Mouse (Mus musculus) hindbrain, embryonic 11.5 days (tissue): Measurements from ENCODE around the gene Aip. TPM values are rescaled to one million over a fixed set of nuclear protein-coding genes. Genes with fewer than 3 reads are reported as not detected.
"Not testable (repeated sequence)": the region's sequence is repeated elsewhere in the genome, so short reads cannot be mapped to it uniquely, and the experiment has no call there.

Experiments
- ATAC-seq: fragments of 200-750 bp; cut with Nextera tagmentation; 2 replicates; pipeline ENCODE4 v1.8.0; 2017; ENCODE audit warnings: mild to moderate bottlenecking, moderate TSS enrichment, moderate library complexity; ENCODE audit not compliant: low FRiP score
- DNase-seq: peaks from one replicate; pipeline ENCODE4 v3.0.0-alpha.2; 2015; ENCODE audit warnings: low spot score
- H3K27ac ChIP-seq: fragments of 300-500 bp; sonication (generic); 2 replicates; pipeline ENCODE4 v1.5.1; 2014; ENCODE audit warnings: mild to moderate bottlenecking, low read depth, low read length
- H3K27me3 ChIP-seq: fragments of 300-500 bp; sonication (generic); 2 replicates; pipeline ENCODE4 v1.6.1; 2014; ENCODE audit warnings: mild to moderate bottlenecking, low read length, moderate library complexity, mixed read lengths; ENCODE audit not compliant: control insufficient read depth, insufficient read depth
- H3K36me3 ChIP-seq: fragments of 300-500 bp; sonication (generic); 2 replicates; pipeline ENCODE4 v1.6.1; 2014; ENCODE audit warnings: mild to moderate bottlenecking, low read length, moderate library complexity, mixed read lengths; ENCODE audit not compliant: control insufficient read depth, insufficient read depth
- H3K4me1 ChIP-seq: fragments of 300-500 bp; sonication (generic); replicated peaks from 2 replicates; pipeline ENCODE4 v1.6.1; 2014; ENCODE audit warnings: low read length, mixed read lengths; ENCODE audit not compliant: control insufficient read depth, insufficient read depth
- H3K4me2 ChIP-seq: fragments of 300-500 bp; sonication (generic); replicated peaks from 2 replicates; pipeline ENCODE4 v1.6.1; 2014; ENCODE audit warnings: mild to moderate bottlenecking, low read depth, low read length
- H3K4me3 ChIP-seq: fragments of 300-500 bp; sonication (generic); 2 replicates; pipeline ENCODE4 v1.5.1; 2014; ENCODE audit warnings: low read depth, low read length
- H3K9ac ChIP-seq: fragments of 300-500 bp; sonication (generic); 2 replicates; pipeline ENCODE4 v1.6.1; 2014; ENCODE audit warnings: low read depth, low read length
- H3K9me3 ChIP-seq: fragments of 300-500 bp; sonication (generic); 2 replicates; pipeline ENCODE4 v1.6.1; 2016; ENCODE audit warnings: low read length; ENCODE audit not compliant: control insufficient read depth
- WGBS: fragments of 180-500 bp; shearing (Covaris S2); extraction: QIAGEN DNeasy Blood & Tissue Kit; methylation state at CpG from one replicate; pipeline ENCODE4 v1.1.7; 2014; 5-methylcytosine and 5-hydroxymethylcytosine counted together
- polyA plus RNA-seq: library from polyadenylated mRNA; unstranded; fragments of >200 nt; fragmentation: Nextera tagmentation; extraction: Ambion mirVana; gene quantifications from 2 replicates; pipeline ENCODE4 v1.2.1, GENCODE M21; 2014

Aip gene
- polyA plus RNA-seq, 1 experiment from 2014 or later: 67.4 TPM

DNA sequence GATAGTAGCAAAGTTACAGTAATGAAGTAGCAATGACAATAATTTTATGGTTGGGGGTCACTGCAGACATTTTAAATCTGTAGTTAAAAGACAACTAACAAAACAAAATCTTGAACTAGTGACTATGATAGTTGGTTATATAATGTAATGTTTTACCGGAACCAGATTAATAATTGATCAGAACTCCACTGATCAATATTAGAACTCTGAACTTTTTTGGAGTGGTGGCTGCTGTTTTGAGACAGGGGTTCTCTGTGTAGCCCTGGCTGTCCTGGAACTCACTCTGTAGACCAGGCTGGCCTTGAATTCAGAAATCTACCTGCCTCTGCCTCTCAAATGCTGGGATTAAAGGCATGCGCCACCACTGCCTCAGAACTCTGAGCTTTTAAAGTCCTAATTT is 57.4 kb downstream of the Aip start:
- not testable (repeated sequence) for H3K27ac ChIP-seq, H3K9ac ChIP-seq, H3K4me2 ChIP-seq, H3K9me3 ChIP-seq, H3K36me3 ChIP-seq, ATAC-seq, DNase-seq, H3K27me3 ChIP-seq, H3K4me3 ChIP-seq, H3K4me1 ChIP-seq
- 100% methylated on average over 2 of the region's 2 CpGs for WGBS

DNA sequence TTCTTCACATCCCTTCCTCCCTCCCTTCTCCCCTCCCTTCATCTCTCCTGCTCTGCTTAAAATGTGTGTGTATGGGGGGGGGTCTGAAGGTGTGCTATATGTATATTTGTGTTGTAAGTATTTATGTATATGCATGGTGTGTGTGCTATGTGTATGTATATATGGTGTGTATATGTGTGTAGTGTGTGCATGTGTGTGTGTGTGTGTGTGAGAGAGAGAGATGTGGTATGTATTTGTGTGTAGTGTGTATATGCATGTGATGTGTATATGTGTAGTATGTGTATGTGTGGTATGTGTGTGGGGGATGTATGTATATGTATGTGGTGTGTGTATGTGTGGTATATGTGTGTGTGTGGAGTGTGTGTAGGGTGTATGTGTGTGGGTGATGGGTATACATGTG is 58.8 kb downstream of the Aip start:
- Histone ChIP-seq H3K27ac (no peak overlapping the region), H3K36me3 (no peaks in the 10 kb centered on the region), H3K4me3 (no peak overlapping the region), H3K9me3 (no peaks in the 10 kb centered on the region), H3K27me3 (no peaks in the 10 kb centered on the region), H3K4me2 (no peak overlapping the region), H3K9ac (no peak overlapping the region), H3K4me1 (no peaks in the 10 kb centered on the region)
- no peak for ATAC-seq
- DNase-seq: no peak

DNA sequence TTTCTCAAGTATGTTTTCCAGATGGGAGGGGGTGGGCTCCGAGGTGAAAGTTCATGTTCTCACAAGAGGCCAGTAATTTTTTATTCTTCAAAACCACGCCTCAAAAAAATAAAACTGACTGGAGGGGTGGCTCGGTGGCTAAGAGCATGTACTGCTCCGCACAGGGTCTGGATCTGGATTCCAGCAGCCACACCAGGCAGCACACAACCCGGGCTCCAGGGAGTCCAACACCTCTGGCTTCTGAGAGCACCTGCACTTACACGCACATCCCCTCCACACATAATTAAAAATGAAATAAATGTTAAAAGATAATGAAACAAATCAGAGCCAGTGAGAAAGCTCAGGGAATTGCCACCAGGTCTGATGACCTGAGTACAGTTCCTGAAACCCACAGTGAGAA is 59.4 kb downstream of the Aip start:
- Histone ChIP-seq H3K27ac (no peak overlapping the region), H3K9me3 (no peaks in the 10 kb centered on the region), H3K4me1 (no peaks in the 10 kb centered on the region), H3K36me3 (no peaks in the 10 kb centered on the region), H3K27me3 (no peaks in the 10 kb centered on the region), H3K9ac (no peak overlapping the region), H3K4me3 (no peak overlapping the region), H3K4me2 (no peak overlapping the region)
- DNase-seq (no peak), ATAC-seq (no peak)
- 85% methylated on average over 6 of the region's 6 CpGs for WGBS

DNA sequence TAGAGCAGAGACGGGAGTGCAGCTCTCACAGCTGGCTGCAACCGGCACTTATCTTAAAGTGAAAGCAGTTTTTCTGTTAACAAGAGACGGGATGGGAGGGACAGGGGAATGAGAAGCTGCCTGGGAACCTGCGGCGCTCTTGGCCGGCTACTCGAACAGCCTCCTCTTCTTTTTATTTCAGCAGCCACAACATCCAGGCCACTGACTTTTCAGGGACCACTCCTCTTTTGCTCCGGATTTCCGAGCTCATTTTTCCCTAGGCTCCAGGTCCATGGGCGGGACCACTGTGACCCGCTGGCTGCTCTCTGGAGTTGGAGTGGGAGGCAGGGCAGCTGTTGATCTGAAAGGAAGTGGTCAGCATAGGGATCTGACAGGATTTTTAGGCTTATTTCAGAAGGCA is 61.2 kb downstream of the Aip start:
- DNase-seq, H3K4me3 ChIP-seq, H3K4me1 ChIP-seq, H3K27me3 ChIP-seq, H3K27ac ChIP-seq, H3K36me3 ChIP-seq, H3K9me3 ChIP-seq, H3K9ac ChIP-seq, ATAC-seq, H3K4me2 ChIP-seq: not testable (repeated sequence)
- 48% methylated on average over 2 of the region's 11 CpGs for WGBS

Other genes starting within 250 kb of the Aip start
- gene Tcirg1, start 218.7 kb downstream of the Aip start, polyA plus RNA-seq: 10.7 and 11.6 TPM in 2 replicates
- 240 and 258 TPM in 2 replicates for gene Ndufs8, start 213.1 kb downstream of the Aip start, polyA plus RNA-seq
- 0.59 and 1.4 TPM in 2 replicates for gene Aldh3b1, start 196.1 kb downstream of the Aip start, polyA plus RNA-seq
- 5.1 and 6.4 TPM in 2 replicates for gene Unc93b1, start 190.7 kb downstream of the Aip start, polyA plus RNA-seq
- not detected in 2 replicates for gene Aldh3b3, start 167.2 kb downstream of the Aip start, polyA plus RNA-seq
- gene Aldh3b2, start 153.5 kb downstream of the Aip start, polyA plus RNA-seq: 1.5 and 2.3 TPM in 2 replicates
- 2.5 and 2.8 TPM in 2 replicates for gene Acy3, start 139.3 kb downstream of the Aip start, polyA plus RNA-seq
- gene Tbx10, start 133.1 kb downstream of the Aip start, polyA plus RNA-seq: 0.70 and 2.3 TPM in 2 replicates
- 14.6 and 19.5 TPM in 2 replicates for gene Nudt8, start 125.3 kb downstream of the Aip start, polyA plus RNA-seq
- 1.5 and 1.6 TPM in 2 replicates for gene Gm49405, start 125.2 kb downstream of the Aip start, polyA plus RNA-seq
- gene Doc2g, start 122.5 kb downstream of the Aip start, polyA plus RNA-seq: 1.5 and 1.9 TPM in 2 replicates
- gene Ndufv1, start 113.1 kb downstream of the Aip start, polyA plus RNA-seq: 188 and 201 TPM in 2 replicates
- 343 and 348 TPM in 2 replicates for gene Gstp1, start 87.9 kb downstream of the Aip start, polyA plus RNA-seq
- 1.1 and 2.9 TPM in 2 replicates for gene Gstp2, start 79.8 kb downstream of the Aip start, polyA plus RNA-seq
- not detected in 2 replicates for gene Gstp3, start 66.3 kb downstream of the Aip start, polyA plus RNA-seq
- gene Cabp2, start 44.3 kb downstream of the Aip start, polyA plus RNA-seq: not detected in 2 replicates
- gene Cdk2ap2, start 28.7 kb downstream of the Aip start, polyA plus RNA-seq: 74.4 and 84.3 TPM in 2 replicates
- 12.2 and 15.4 TPM in 2 replicates for gene Pitpnm1, start 25.9 kb downstream of the Aip start, polyA plus RNA-seq
- gene Gpr152, start 13.9 kb upstream of the Aip start, polyA plus RNA-seq: not detected in 2 replicates
- not detected in 2 replicates for gene Cabp4, start 18.2 kb upstream of the Aip start, polyA plus RNA-seq
- 119 and 123 TPM in 2 replicates for gene Coro1b, start 22.8 kb upstream of the Aip start, polyA plus RNA-seq
- 1.0 and 1.1 TPM in 2 replicates for gene Ptprcap, start 27.7 kb upstream of the Aip start, polyA plus RNA-seq
- gene Rps6kb2, start 37.5 kb upstream of the Aip start, polyA plus RNA-seq: 42.2 and 45.7 TPM in 2 replicates
- gene Carns1, start 49.6 kb upstream of the Aip start, polyA plus RNA-seq: 2.8 and 3.3 TPM in 2 replicates
- gene Tbc1d10c, start 65.4 kb upstream of the Aip start, polyA plus RNA-seq: 0.79 and 0.96 TPM in 2 replicates
- gene Ppp1ca, start 66.2 kb upstream of the Aip start, polyA plus RNA-seq: 868 and 927 TPM in 2 replicates
- gene Rad9a, start 75.8 kb upstream of the Aip start, polyA plus RNA-seq: 41.6 and 42.1 TPM in 2 replicates
- gene Clcf1, start 88.4 kb upstream of the Aip start, polyA plus RNA-seq: 0.82 and 0.90 TPM in 2 replicates
- not detected in 2 replicates for gene AC109138.7, start 88.5 kb upstream of the Aip start, polyA plus RNA-seq
- 11.0 and 17.9 TPM in 2 replicates for gene Pold4, start 106.0 kb upstream of the Aip start, polyA plus RNA-seq
- 2.8 and 3.9 TPM in 2 replicates for gene Ssh3, start 143.3 kb upstream of the Aip start, polyA plus RNA-seq
- 8.6 and 11.0 TPM in 2 replicates for gene Ankrd13d, start 157.3 kb upstream of the Aip start, polyA plus RNA-seq
- gene Grk2, start 180.4 kb upstream of the Aip start, polyA plus RNA-seq: 12.5 and 13.9 TPM in 2 replicates